Mouse (Mus musculus): ENCODE results near the gene Slc38a11. TPM values are rescaled to one million over a fixed set of nuclear protein-coding genes. Genes with fewer than 3 reads are reported as not detected.

Slc38a11 gene
- polyA plus RNA-seq, 1 experiment = 3.9 TPM

- no peak for TF ChIP-seq POLR2A (IDR thresholded peaks at IDR 0.05; ENCODE audit: extremely low read depth, insufficient read depth, low read length)
- no peak for TF ChIP-seq CTCF (IDR thresholded peaks at IDR 0.05; ENCODE audit: extremely low read depth, insufficient read depth, low read length)
- Histone ChIP-seq H3K4me1 (ENCODE audit: control insufficient read depth, insufficient read depth, low read length) (no peaks in the 10 kb centered on the region), H3K4me3 (ENCODE audit: insufficient read depth, low read length) (no peak overlapping the region), H3K27ac (ENCODE audit: insufficient read depth, low read length) (no peak overlapping the region)
These were observed 27.2 kb downstream of the Slc38a11 start for GRCm38 (mm10) chr2:65336608-65337007.

- H3K4me3 ChIP-seq (ENCODE audit: insufficient read depth, low read length) = no peak overlapping the region
- H3K27ac ChIP-seq (ENCODE audit: insufficient read depth, low read length) = no peak overlapping the region
- H3K4me1 ChIP-seq (ENCODE audit: control insufficient read depth, insufficient read depth, low read length) = no peaks in the 10 kb centered on the region
- TF ChIP-seq CTCF (IDR thresholded peaks at IDR 0.05; ENCODE audit: extremely low read depth, insufficient read depth, low read length) = no peak
- TF ChIP-seq POLR2A (IDR thresholded peaks at IDR 0.05; ENCODE audit: extremely low read depth, insufficient read depth, low read length) = no peak
These were observed 29.7 kb downstream of the Slc38a11 start for GRCm38 (mm10) chr2:65334091-65334490.

GRCm38 (mm10) chr2:65331321-65331720 lies 32.5 kb downstream of the Slc38a11 start:
- H3K27ac ChIP-seq (ENCODE audit: insufficient read depth, low read length) = no peak overlapping the region

GRCm38 (mm10) chr2:65321998-65322754 lies 41.7 kb downstream of the Slc38a11 start:
- Histone ChIP-seq H3K4me3 (ENCODE audit: insufficient read depth, low read length) (no peak overlapping the region), H3K27ac (ENCODE audit: insufficient read depth, low read length) (no peak overlapping the region), H3K4me1 (ENCODE audit: control insufficient read depth, insufficient read depth, low read length) (no peaks in the 10 kb centered on the region)
- TF ChIP-seq POLR2A (IDR thresholded peaks at IDR 0.05; ENCODE audit: extremely low read depth, insufficient read depth, low read length) (no peak), CTCF (IDR thresholded peaks at IDR 0.05; ENCODE audit: extremely low read depth, insufficient read depth, low read length) (no peak)

More at GRCm38 (mm10) chr2:65331321-65331720, 32.5 kb downstream of the Slc38a11 start:
- H3K4me3 ChIP-seq (ENCODE audit: insufficient read depth, low read length) = no peak overlapping the region
- peak; percentile 37; the same call in 1 of the 2 replicates for TF ChIP-seq CTCF (IDR thresholded peaks at IDR 0.05; ENCODE audit: extremely low read depth, insufficient read depth, low read length)
- no peak for TF ChIP-seq POLR2A (IDR thresholded peaks at IDR 0.05; ENCODE audit: extremely low read depth, insufficient read depth, low read length)
- no peaks in the 10 kb centered on the region for H3K4me1 ChIP-seq (ENCODE audit: control insufficient read depth, insufficient read depth, low read length)

- Histone ChIP-seq H3K4me1 (ENCODE audit: control insufficient read depth, insufficient read depth, low read length) (no peaks in the 10 kb centered on the region), H3K4me3 (ENCODE audit: insufficient read depth, low read length) (no peak overlapping the region), H3K27ac (ENCODE audit: insufficient read depth, low read length) (no peak overlapping the region)
- TF ChIP-seq POLR2A (IDR thresholded peaks at IDR 0.05; ENCODE audit: extremely low read depth, insufficient read depth, low read length) (no peak), CTCF (IDR thresholded peaks at IDR 0.05; ENCODE audit: extremely low read depth, insufficient read depth, low read length) (no peak)
These were observed 42.9 kb downstream of the Slc38a11 start for GRCm38 (mm10) chr2:65320975-65321374.

- Histone ChIP-seq H3K4me3 (ENCODE audit: insufficient read depth, low read length) (no peak overlapping the region), H3K27ac (ENCODE audit: insufficient read depth, low read length) (no peak overlapping the region), H3K4me1 (ENCODE audit: control insufficient read depth, insufficient read depth, low read length) (no peaks in the 10 kb centered on the region)
- TF ChIP-seq POLR2A (IDR thresholded peaks at IDR 0.05; ENCODE audit: extremely low read depth, insufficient read depth, low read length) (no peak), CTCF (IDR thresholded peaks at IDR 0.05; ENCODE audit: extremely low read depth, insufficient read depth, low read length) (no peak)
These were observed 47.1 kb downstream of the Slc38a11 start for GRCm38 (mm10) chr2:65316721-65317120.

GRCm38 (mm10) chr2:65311250-65311649 lies 52.6 kb downstream of the Slc38a11 start:
- H3K4me3 ChIP-seq (ENCODE audit: insufficient read depth, low read length) = no peak overlapping the region
- TF ChIP-seq CTCF (IDR thresholded peaks at IDR 0.05; ENCODE audit: extremely low read depth, insufficient read depth, low read length) = no peak
- TF ChIP-seq POLR2A (IDR thresholded peaks at IDR 0.05; ENCODE audit: extremely low read depth, insufficient read depth, low read length) = no peak

GRCm38 (mm10) chr2:65296541-65296940 lies 67.3 kb downstream of the Slc38a11 start:
- TF ChIP-seq POLR2A (IDR thresholded peaks at IDR 0.05; ENCODE audit: extremely low read depth, insufficient read depth, low read length) (no peak), CTCF (IDR thresholded peaks at IDR 0.05; ENCODE audit: extremely low read depth, insufficient read depth, low read length) (no peak)
- H3K4me3 ChIP-seq (ENCODE audit: insufficient read depth, low read length) = no peak overlapping the region
- H3K27ac ChIP-seq (ENCODE audit: insufficient read depth, low read length) = no peak overlapping the region
- H3K4me1 ChIP-seq (ENCODE audit: control insufficient read depth, insufficient read depth, low read length) = no peaks in the 10 kb centered on the region

More at GRCm38 (mm10) chr2:65311250-65311649, 52.6 kb downstream of the Slc38a11 start:
- H3K27ac ChIP-seq (ENCODE audit: insufficient read depth, low read length) = no peak overlapping the region
- no peaks in the 10 kb centered on the region for H3K4me1 ChIP-seq (ENCODE audit: control insufficient read depth, insufficient read depth, low read length)

GRCm38 (mm10) chr2:65294092-65294491 lies 69.7 kb downstream of the Slc38a11 start:
- no peaks in the 10 kb centered on the region for H3K4me1 ChIP-seq (ENCODE audit: control insufficient read depth, insufficient read depth, low read length)
- peak overlapping the region; percentile 83 for H3K27ac ChIP-seq (ENCODE audit: insufficient read depth, low read length)
- no peak overlapping the region for H3K4me3 ChIP-seq (ENCODE audit: insufficient read depth, low read length)
- TF ChIP-seq CTCF (IDR thresholded peaks at IDR 0.05; ENCODE audit: extremely low read depth, insufficient read depth, low read length) (no peak), POLR2A (IDR thresholded peaks at IDR 0.05; ENCODE audit: extremely low read depth, insufficient read depth, low read length) (no peak)

- Histone ChIP-seq H3K4me3 (ENCODE audit: insufficient read depth, low read length) (no peak overlapping the region), H3K4me1 (ENCODE audit: control insufficient read depth, insufficient read depth, low read length) (no peaks in the 10 kb centered on the region), H3K27ac (ENCODE audit: insufficient read depth, low read length) (no peak overlapping the region)
- TF ChIP-seq POLR2A (IDR thresholded peaks at IDR 0.05; ENCODE audit: extremely low read depth, insufficient read depth, low read length) (no peak), CTCF (IDR thresholded peaks at IDR 0.05; ENCODE audit: extremely low read depth, insufficient read depth, low read length) (no peak)
These were observed 70.4 kb downstream of the Slc38a11 start for GRCm38 (mm10) chr2:65293411-65293810.
